Mouse (Mus musculus) CH12.LX (cell line): ENCODE data around the gene Map4k3. TPM values are rescaled to one million over a fixed set of nuclear protein-coding genes. Genes with fewer than 3 reads are reported as not detected.

ENCODE experiments used
- DNase-seq: peaks from one replicate; pipeline ENCODE4 v3.0.0-alpha.2; 2013; ENCODE audit errors: extremely low read depth
- H3K27ac ChIP-seq: 2 replicates; pipeline ENCODE4 v1.5.1; 2012; ENCODE audit warnings: low read depth, mild to moderate bottlenecking, control low read depth, moderate library complexity; ENCODE audit not compliant: insufficient read depth
- H3K27me3 ChIP-seq: replicated peaks from 2 replicates; pipeline ENCODE3; 2012; ENCODE audit warnings: inconsistent platforms
- H3K36me3 ChIP-seq, 2 experiments: replicated peaks in 1 of 2; 2 replicates each; pipeline versions ENCODE3 to v1.6.1; 2012; ENCODE audit warnings: inconsistent platforms in 1 of 2, low read length in 1 of 2, mild to moderate bottlenecking in 1 of 2, mixed read lengths in 1 of 2, moderate library complexity in 1 of 2; ENCODE audit not compliant: control insufficient read depth in 1 of 2, insufficient read depth in 1 of 2
- H3K4me1 ChIP-seq, 2 experiments: 2 replicates each; pipeline ENCODE4 v1.6.1; 2012; ENCODE audit warnings: inconsistent platforms in 1 of 2, moderate library complexity in 1 of 2; ENCODE audit not compliant: insufficient read depth in 2 of 2, control insufficient read depth in 1 of 2
- H3K4me2 ChIP-seq: 2 replicates; pipeline ENCODE4 v1.6.1; 2012; ENCODE audit warnings: low read depth, mild to moderate bottlenecking, control low read depth; ENCODE audit not compliant: poor library complexity, insufficient read depth, severe bottlenecking
- H3K4me3 ChIP-seq, 3 experiments: fragments of 150-350 bp in 1 of 3; sonication (generic) in 1 of 3; replicated peaks in 1 of 3; 2 replicates each; pipeline versions ENCODE3 to v1.5.1; 2011 to 2012; ENCODE audit warnings: low read depth in 2 of 3, low read length in 2 of 3, mild to moderate bottlenecking in 2 of 3, moderate library complexity in 2 of 3, control low read depth in 1 of 3, improper control_type of control experiment in 1 of 3, inconsistent platforms in 1 of 3, mixed read lengths in 1 of 3; ENCODE audit not compliant: poor library complexity in 1 of 3
- H3K79me2 ChIP-seq: replicated peaks from 2 replicates; pipeline ENCODE4 v1.6.1; 2012; ENCODE audit warnings: mild to moderate bottlenecking, moderate library complexity; ENCODE audit not compliant: control insufficient read depth, poor library complexity, insufficient read depth, severe bottlenecking; ENCODE audit errors: extremely low read depth
- H3K9ac ChIP-seq: 2 replicates; pipeline ENCODE4 v1.6.1; 2012; ENCODE audit warnings: low read depth, mild to moderate bottlenecking, control low read depth, moderate library complexity; ENCODE audit not compliant: insufficient read depth
- H3K9me3 ChIP-seq: replicated peaks from 2 replicates; pipeline ENCODE3; 2012; ENCODE audit warnings: low read length, inconsistent platforms, mixed read lengths
- BHLHE40 ChIP-seq: IDR thresholded peaks from 2 replicates; pipeline ENCODE4 v1.6.1; 2011; ENCODE audit warnings: mild to moderate bottlenecking, low read depth, low read length, improper control_type of control experiment
- E2F4 ChIP-seq: IDR thresholded peaks from 2 replicates; pipeline ENCODE4 v1.6.1; 2011; ENCODE audit warnings: low read depth, low read length, improper control_type of control experiment; ENCODE audit not compliant: insufficient replicate concordance
- EP300 ChIP-seq: IDR thresholded peaks from 2 replicates; pipeline ENCODE4 v1.6.1; 2011; ENCODE audit warnings: low read length, improper control_type of control experiment
- ETS1 ChIP-seq: conservative IDR thresholded peaks from 2 replicates; pipeline ENCODE4 v1.6.1; 2012; ENCODE audit warnings: low read depth, mild to moderate bottlenecking, inconsistent platforms, low read length, improper control_type of control experiment, moderate library complexity
- KAT2A ChIP-seq: IDR thresholded peaks from 2 replicates; pipeline ENCODE4 v1.6.1; 2012; ENCODE audit warnings: low read length, improper control_type of control experiment, inconsistent platforms; ENCODE audit not compliant: insufficient replicate concordance
- MAX ChIP-seq: IDR thresholded peaks from 2 replicates; pipeline ENCODE4 v1.6.1; 2011; ENCODE audit warnings: low read length, improper control_type of control experiment
- MYC ChIP-seq: IDR thresholded peaks from 2 replicates; pipeline ENCODE4 v1.6.1; 2011; ENCODE audit warnings: low read depth, mild to moderate bottlenecking, improper control_type of control experiment, low read length
- NELFE ChIP-seq: IDR thresholded peaks from 2 replicates; pipeline ENCODE4 v1.6.1; 2011; ENCODE audit warnings: low read depth, low read length, improper control_type of control experiment
- NRF1 ChIP-seq: IDR thresholded peaks from 2 replicates; pipeline ENCODE4 v1.6.1; 2014; ENCODE audit warnings: low read depth, mild to moderate bottlenecking, inconsistent platforms, low read length, improper control_type of control experiment, moderate library complexity
- POLR2AphosphoS2 ChIP-seq: IDR thresholded peaks from 2 replicates; pipeline ENCODE4 v1.6.1; 2011; ENCODE audit warnings: low read depth, low read length, improper control_type of control experiment
- RCOR1 ChIP-seq: conservative IDR thresholded peaks from 2 replicates; pipeline ENCODE4 v1.6.1; 2012; ENCODE audit warnings: low read depth, mild to moderate bottlenecking, inconsistent platforms, low read length, improper control_type of control experiment
- SIN3A ChIP-seq: IDR thresholded peaks from 2 replicates; pipeline ENCODE4 v1.6.1; 2012; ENCODE audit warnings: low read length, improper control_type of control experiment, inconsistent platforms
- TBP ChIP-seq: conservative IDR thresholded peaks from 2 replicates; pipeline ENCODE4 v1.6.1; 2011; ENCODE audit warnings: low read depth, low read length, improper control_type of control experiment
- TCF12 ChIP-seq: IDR thresholded peaks from 2 replicates; pipeline ENCODE4 v1.6.1; 2014; ENCODE audit warnings: low read depth, mild to moderate bottlenecking, inconsistent platforms, low read length, improper control_type of control experiment
- USF1 ChIP-seq: IDR thresholded peaks from 2 replicates; pipeline ENCODE4 v1.6.1; 2014; ENCODE audit warnings: low read depth, mild to moderate bottlenecking, inconsistent platforms, low read length, improper control_type of control experiment
- USF2 ChIP-seq: conservative IDR thresholded peaks from 2 replicates; pipeline ENCODE4 v1.6.1; 2011; ENCODE audit warnings: low read depth, low read length, improper control_type of control experiment
- ZKSCAN1 ChIP-seq: IDR thresholded peaks from 2 replicates; pipeline ENCODE4 v1.6.1; 2012; ENCODE audit warnings: low read depth, inconsistent platforms, low read length, improper control_type of control experiment, borderline replicate concordance
- ZNF384 ChIP-seq: IDR thresholded peaks from 2 replicates; pipeline ENCODE4 v1.6.1; 2012; ENCODE audit warnings: low read depth, low read length, improper control_type of control experiment, inconsistent platforms
- dilution Hi-C: fragments of 300-500 bp; cut with MboI; formaldehyde crosslinking; loops from 2 replicates; pipeline ENCODE4 v1.14.3; 2020; ENCODE audit warnings: low sequenced_read_pairs; ENCODE audit not compliant: extremely low pct_unique_long_range_greater_than_20kb, extremely low pct_ligation_motif_present
- in situ Hi-C: fragments of 300-500 bp; cut with MboI; formaldehyde crosslinking; loops from 3 replicates; pipeline ENCODE4 v1.14.3; 2019; ENCODE audit warnings: low sequenced_read_pairs, low pct_ligation_motif_present, low pct_unique_long_range_greater_than_20kb, mixed read lengths
- polyA plus RNA-seq: library from polyadenylated mRNA; unstranded; fragments of >175 nt; gene quantifications from 2 replicates; pipeline ENCODE4 v1.2.1, GENCODE M21; 2012; ENCODE audit warnings: low read depth; ENCODE audit not compliant: insufficient read length
- total RNA-seq, 2 experiments: library from RNA; depleted of rRNA; stranded (reverse); fragments of 300-350 nt in 1 of 2; fragments of >200 nt in 1 of 2; gene quantifications; 2 replicates each; pipeline ENCODE4 v1.2.3; 2012 to 2014

The Map4k3 gene
- total and polyA plus RNA-seq, 3 experiments = 2.7 to 4.3 (median 3.2) TPM

- Histone ChIP-seq H3K9ac (no peak overlapping the region), H3K27ac (no peak overlapping the region), H3K4me3 (no peak overlapping the region), H3K4me2 (no peak overlapping the region), H3K79me2 (no peaks in the 10 kb centered on the region), H3K36me3 (peaks cover 0 to 5% of the 10 kb centered on the region in 2 experiments), H3K27me3 (no peaks in the 10 kb centered on the region), H3K9me3 (no peaks in the 10 kb centered on the region), H3K4me1 (peaks cover 0 to 21% of the 10 kb centered on the region in 2 experiments; a peak in 3 of 4 replicates)
- no peak for DNase-seq
- dilution Hi-C loops (no loop called here), in situ Hi-C loops (loop anchor here (25.0 kb wide), 1 partner anchor 362 kb away; no protein-coding TSS in a partner anchor)
- TF ChIP-seq RCOR1 (no peak), POLR2AphosphoS2 (no peak), KAT2A (no peak), E2F4 (no peak), ETS1 (no peak), BHLHE40 (no peak), NELFE (no peak), ZKSCAN1 (no peak), SIN3A (no peak), TBP (no peak), MYC (no peak), USF1 (no peak), NRF1 (no peak), USF2 (no peak)
These were observed 103.3 kb downstream of the Map4k3 start for GRCm38 (mm10) chr17:80624979-80625378.

DNA sequence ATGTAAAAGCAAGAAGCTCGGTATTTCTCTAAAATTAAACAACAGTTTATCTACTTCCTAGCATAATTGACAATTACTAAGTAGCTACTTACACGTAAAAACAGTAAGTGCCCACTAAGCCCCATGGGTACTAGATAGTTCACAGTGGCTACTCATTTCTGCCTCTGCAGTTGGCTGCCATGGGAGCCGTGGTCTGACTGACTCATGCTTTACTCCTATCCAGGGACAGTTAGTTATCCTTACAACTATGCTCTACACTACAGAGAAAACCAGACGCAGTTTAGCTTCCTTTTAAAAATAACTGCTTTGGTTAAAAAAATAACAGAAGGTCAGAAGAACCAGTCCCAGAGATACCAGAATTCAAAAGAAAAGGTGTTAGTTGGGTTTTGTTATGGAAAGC is 106.6 kb downstream of the Map4k3 start:
- Histone ChIP-seq H3K4me1 (peaks cover 0 to 21% of the 10 kb centered on the region in 2 experiments; a peak in 3 of 4 replicates), H3K9ac (no peak overlapping the region), H3K4me3 (no peak overlapping the region), H3K9me3 (no peaks in the 10 kb centered on the region), H3K4me2 (no peak overlapping the region), H3K79me2 (no peaks in the 10 kb centered on the region), H3K27me3 (no peaks in the 10 kb centered on the region), H3K36me3 (peaks cover 0 to 11% of the 10 kb centered on the region in 2 experiments), H3K27ac (no peak overlapping the region)
- DNase-seq = peak; percentile 12
- TF ChIP-seq USF1 (no peak), E2F4 (no peak), MYC (no peak), EP300 (no peak), TCF12 (no peak), ZNF384 (no peak), MAX (no peak)
- dilution Hi-C loops (no loop called here), in situ Hi-C loops (no loop called here)
